Mouse (Mus musculus) forebrain, postnatal 0 days (tissue): ENCODE results near the gene Pde7b. TPM values are rescaled to one million over a fixed set of nuclear protein-coding genes. Genes with fewer than 3 reads are reported as not detected.

Source experiments
- ATAC-seq: fragments of 200-750 bp; cut with Nextera tagmentation; 2 replicates; pipeline ENCODE4 v1.8.0; 2017; ENCODE audit warnings: mild to moderate bottlenecking, moderate library complexity
- DNase-seq: peaks from one replicate; pipeline ENCODE4 v3.0.0-alpha.2; 2015
- H3K27ac ChIP-seq: fragments of 300-500 bp; sonication (generic); 2 replicates; pipeline ENCODE4 v1.5.1; 2014; ENCODE audit warnings: low read depth, mild to moderate bottlenecking, antibody characterized with exemption, low read length, moderate library complexity, mixed read lengths
- H3K27me3 ChIP-seq: fragments of 300-500 bp; sonication (generic); 2 replicates; pipeline ENCODE4 v1.6.1; 2014; ENCODE audit warnings: mild to moderate bottlenecking, low read length, mixed read lengths; ENCODE audit not compliant: insufficient read depth
- H3K36me3 ChIP-seq: fragments of 300-500 bp; sonication (generic); 2 replicates; pipeline ENCODE4 v1.6.1; 2014; ENCODE audit warnings: mild to moderate bottlenecking, moderate library complexity; ENCODE audit not compliant: insufficient read depth
- H3K4me1 ChIP-seq: fragments of 300-500 bp; sonication (generic); 2 replicates; pipeline ENCODE4 v1.6.1; 2014; ENCODE audit warnings: antibody characterized with exemption; ENCODE audit not compliant: insufficient read depth
- H3K4me2 ChIP-seq: fragments of 300-500 bp; sonication (generic); 2 replicates; pipeline ENCODE4 v1.6.1; 2014; ENCODE audit warnings: low read depth, mild to moderate bottlenecking, moderate library complexity
- H3K4me3 ChIP-seq: fragments of 300-500 bp; sonication (generic); 2 replicates; pipeline ENCODE4 v1.5.1; 2014; ENCODE audit warnings: low read depth, low read length, mixed read lengths
- H3K9ac ChIP-seq: fragments of 300-500 bp; sonication (generic); 2 replicates; pipeline ENCODE4 v1.6.1; 2014; ENCODE audit warnings: mild to moderate bottlenecking
- H3K9me3 ChIP-seq: fragments of 300-500 bp; sonication (generic); 2 replicates; pipeline ENCODE4 v1.6.1; 2016; ENCODE audit warnings: low read length
- CTCF ChIP-seq: sonication (generic); IDR thresholded peaks from 2 replicates; pipeline ENCODE4 v1.5.1; 2016; ENCODE audit warnings: antibody characterized with exemption, control low read depth, low read depth
- WGBS: fragments of 180-500 bp; shearing (Covaris S2); extraction: QIAGEN DNeasy Blood & Tissue Kit; methylation state at CpG from one replicate; pipeline ENCODE4 v1.1.7; 2014; 5-methylcytosine and 5-hydroxymethylcytosine counted together
- polyA plus RNA-seq: library from polyadenylated mRNA; unstranded; fragments of >200 nt; fragmentation: Nextera tagmentation; extraction: Ambion mirVana; gene quantifications from 2 replicates; pipeline ENCODE4 v1.2.1, GENCODE M21; 2015
- total RNA-seq: library from RNA; depleted of rRNA; stranded (reverse); fragments of >200 nt; gene quantifications from 2 replicates; pipeline ENCODE4 v1.2.3, GENCODE M21; 2014; rRNA removed

The Pde7b gene
- total and polyA plus RNA-seq, 2 experiments from 2014 or later, result 2.4 to 9.4 TPM

GRCm38 (mm10) chr10:20379071-20379735 lies 345.7 kb downstream of the Pde7b start:
- ATAC-seq (peak; percentile 25; the same call in 1 of the 2 replicates), DNase-seq (peak; percentile 55)
- Histone ChIP-seq H3K27me3 (no peaks in the 10 kb centered on the region), H3K9ac (no peak overlapping the region), H3K9me3 (no peaks in the 10 kb centered on the region), H3K4me1 (peaks cover 9% of the 10 kb centered on the region; the same call in 1 of the 2 replicates), H3K36me3 (no peaks in the 10 kb centered on the region), H3K4me2 (no peak overlapping the region), H3K4me3 (no peak overlapping the region), H3K27ac (0 out of 2 replicates have a peak overlapping the region, but pooled peaks have one; percentile 5)
- no peak for TF ChIP-seq CTCF
- 52% methylated on average over 9 of the region's 9 CpGs for WGBS

GRCm38 (mm10) chr10:20377621-20378020 lies 347.3 kb downstream of the Pde7b start:
- no peak for TF ChIP-seq CTCF
- no peak overlapping the region for H3K27ac ChIP-seq
- H3K27me3 ChIP-seq, result no peaks in the 10 kb centered on the region
- H3K36me3 ChIP-seq, result no peaks in the 10 kb centered on the region
- H3K4me3 ChIP-seq, result no peak overlapping the region
- ATAC-seq, result no peak
- no peak overlapping the region for H3K9ac ChIP-seq
- H3K4me1 ChIP-seq, result peaks cover 7% of the 10 kb centered on the region; the same call in 1 of the 2 replicates
- no peak for DNase-seq
- WGBS, result 89% methylated on average over 9 of the region's 9 CpGs
- no peak overlapping the region for H3K4me2 ChIP-seq
- H3K9me3 ChIP-seq, result no peaks in the 10 kb centered on the region

- H3K4me2 ChIP-seq, result no peak overlapping the region
- H3K36me3 ChIP-seq, result no peaks in the 10 kb centered on the region
- no peak for ATAC-seq
- H3K4me3 ChIP-seq, result no peak overlapping the region
- WGBS, result 93% methylated on average over 5 of the region's 5 CpGs
- no peaks in the 10 kb centered on the region for H3K4me1 ChIP-seq
- H3K9ac ChIP-seq, result no peak overlapping the region
- no peaks in the 10 kb centered on the region for H3K27me3 ChIP-seq
- no peak overlapping the region for H3K27ac ChIP-seq
- DNase-seq, result no peak
- H3K9me3 ChIP-seq, result no peaks in the 10 kb centered on the region
- TF ChIP-seq CTCF, result 0 out of 2 replicates have a peak, but pooled peaks have one; percentile 14
Measured at GRCm38 (mm10) chr10:20372046-20372445, 352.8 kb downstream of the Pde7b start.

- no peak overlapping the region for H3K27ac ChIP-seq
- no peaks in the 10 kb centered on the region for H3K36me3 ChIP-seq
- H3K27me3 ChIP-seq, result no peaks in the 10 kb centered on the region
- H3K9ac ChIP-seq, result no peak overlapping the region
- H3K4me3 ChIP-seq, result no peak overlapping the region
- DNase-seq (no peak), ATAC-seq (peak; percentile 36; the same call in 1 of the 2 replicates)
- WGBS, result 69% methylated on average over 4 of the region's 4 CpGs
- no peaks in the 10 kb centered on the region for H3K9me3 ChIP-seq
- no peak overlapping the region for H3K4me2 ChIP-seq
- TF ChIP-seq CTCF, result no peak
- no peaks in the 10 kb centered on the region for H3K4me1 ChIP-seq
Measured at GRCm38 (mm10) chr10:20362450-20363118, 362.3 kb downstream of the Pde7b start.

- no peaks in the 10 kb centered on the region for H3K9me3 ChIP-seq
- H3K27me3 ChIP-seq, result no peaks in the 10 kb centered on the region
- peak; percentile 91 for TF ChIP-seq CTCF
- H3K27ac ChIP-seq, result no peak overlapping the region
- H3K36me3 ChIP-seq, result no peaks in the 10 kb centered on the region
- ATAC-seq (peak; percentile 88), DNase-seq (peak; percentile 73)
- WGBS, result 62% methylated on average over 10 of the region's 10 CpGs
- H3K9ac ChIP-seq, result no peak overlapping the region
- no peak overlapping the region for H3K4me3 ChIP-seq
- H3K4me2 ChIP-seq, result no peak overlapping the region
- H3K4me1 ChIP-seq, result no peaks in the 10 kb centered on the region
Measured at GRCm38 (mm10) chr10:20361542-20362449, 363.1 kb downstream of the Pde7b start.

- Histone ChIP-seq H3K9me3 (no peaks in the 10 kb centered on the region), H3K27ac (no peak overlapping the region), H3K4me2 (no peak overlapping the region), H3K4me3 (no peak overlapping the region), H3K9ac (no peak overlapping the region), H3K4me1 (peaks cover 3% of the 10 kb centered on the region; the same call in 1 of the 2 replicates), H3K27me3 (no peaks in the 10 kb centered on the region), H3K36me3 (peaks cover 17% of the 10 kb centered on the region)
- ATAC-seq (no peak), DNase-seq (no peak)
- WGBS, result 90% methylated on average over 2 of the region's 2 CpGs
- no peak for TF ChIP-seq CTCF
Measured at GRCm38 (mm10) chr10:20348894-20349293, 376.0 kb downstream of the Pde7b start.

Other genes with a start within 250 kb of the Pde7b start
- 234 and 301 TPM in 2 replicates for gene Ahi1, start 227.5 kb upstream of the Pde7b start, total RNA-seq
- 72.0 and 98.7 TPM in 2 replicates for gene Ahi1, start 227.5 kb upstream of the Pde7b start, polyA plus RNA-seq